Mouse (Mus musculus) MEL (cell line): Measurements from ENCODE around the gene Ccpg1. TPM values are rescaled to one million over a fixed set of nuclear protein-coding genes. Genes with fewer than 3 reads are reported as not detected.

Experiments
- DNase-seq: peaks from one replicate; pipeline ENCODE4 v3.0.0; 2011; ENCODE audit warnings: low read depth, low spot score
- H3K27ac ChIP-seq: 2 replicates; pipeline ENCODE4 v1.5.1; 2012; ENCODE audit warnings: low read depth, mild to moderate bottlenecking, control low read depth, low read length, moderate library complexity; ENCODE audit not compliant: control insufficient read depth
- H3K27me3 ChIP-seq, 2 experiments: fragments of 150-350 bp in 1 of 2; sonication (generic) in 1 of 2; 2 replicates each; pipeline ENCODE4 v1.6.1; 2012; ENCODE audit warnings: low read length in 2 of 2, mild to moderate bottlenecking in 2 of 2, improper control_type of control experiment in 1 of 2, moderate library complexity in 1 of 2; ENCODE audit not compliant: insufficient read depth in 2 of 2, control insufficient read depth in 1 of 2
- H3K36me3 ChIP-seq, 2 experiments: 2 replicates each; pipeline ENCODE4 v1.6.1; 2012 to 2014; ENCODE audit warnings: low read length in 2 of 2, improper control_type of control experiment in 1 of 2, inconsistent platforms in 1 of 2, mild to moderate bottlenecking in 1 of 2; ENCODE audit not compliant: insufficient read depth in 2 of 2, control insufficient read depth in 1 of 2
- H3K4me1 ChIP-seq, 2 experiments: fragments of 150-350 bp in 1 of 2; sonication (generic) in 1 of 2; 2 replicates each; pipeline ENCODE4 v1.6.1; 2012; ENCODE audit warnings: low read length in 2 of 2, improper control_type of control experiment in 1 of 2, mild to moderate bottlenecking in 1 of 2; ENCODE audit not compliant: insufficient read depth in 2 of 2, control insufficient read depth in 1 of 2
- H3K4me3 ChIP-seq, 2 experiments: fragments of 150-350 bp in 1 of 2; sonication (generic) in 1 of 2; 2 replicates each; pipeline ENCODE4 v1.5.1; 2012; ENCODE audit warnings: low read depth in 2 of 2, low read length in 2 of 2, mild to moderate bottlenecking in 2 of 2, moderate library complexity in 2 of 2, control low read depth in 1 of 2, improper control_type of control experiment in 1 of 2; ENCODE audit not compliant: control insufficient read depth in 1 of 2, insufficient read depth in 1 of 2
- H3K79me2 ChIP-seq: 2 replicates; pipeline ENCODE4 v1.6.1; 2012; ENCODE audit warnings: mild to moderate bottlenecking, low read length, moderate library complexity; ENCODE audit not compliant: control insufficient read depth, poor library complexity, insufficient read depth
- H3K9ac ChIP-seq: 2 replicates; pipeline ENCODE4 v1.6.1; 2012; ENCODE audit warnings: low read depth, mild to moderate bottlenecking, control low read depth, low read length, moderate library complexity; ENCODE audit not compliant: control insufficient read depth, poor library complexity, severe bottlenecking
- H3K9me3 ChIP-seq: fragments of 150-350 bp; sonication (generic); replicated peaks from 2 replicates; pipeline ENCODE4 v1.6.1; 2012; ENCODE audit warnings: mild to moderate bottlenecking, low read length, improper control_type of control experiment, moderate library complexity; ENCODE audit not compliant: insufficient read depth
- BHLHE40 ChIP-seq: IDR thresholded peaks from 2 replicates; pipeline ENCODE4 v1.6.1; 2012; ENCODE audit warnings: low read depth, mild to moderate bottlenecking, inconsistent platforms, low read length, improper control_type of control experiment, borderline replicate concordance
- CHD1 ChIP-seq: IDR thresholded peaks from 2 replicates; pipeline ENCODE4 v1.6.1; 2012; ENCODE audit warnings: low read depth, mild to moderate bottlenecking, inconsistent platforms, low read length, improper control_type of control experiment
- CHD2 ChIP-seq: IDR thresholded peaks from 2 replicates; pipeline ENCODE4 v1.6.1; 2011; ENCODE audit warnings: low read length, improper control_type of control experiment
- CTCF ChIP-seq, 3 experiments: IDR thresholded peaks in 2 of 3; conservative IDR thresholded peaks in 1 of 3; 2 replicates each; pipeline ENCODE4 v1.5.1; 2011 to 2012; ENCODE audit warnings: low read length in 3 of 3, low read depth in 2 of 3, mild to moderate bottlenecking in 2 of 3, improper control_type of control experiment in 1 of 3, inconsistent platforms in 1 of 3, mixed read lengths in 1 of 3, moderate library complexity in 1 of 3; ENCODE audit not compliant: control insufficient read depth in 1 of 3, insufficient read depth in 1 of 3, poor library complexity in 1 of 3, severe bottlenecking in 1 of 3
- ELF1 ChIP-seq: IDR thresholded peaks from 2 replicates; pipeline ENCODE4 v1.6.1; 2014; ENCODE audit warnings: low read depth, mild to moderate bottlenecking, inconsistent platforms, low read length, improper control_type of control experiment, moderate library complexity
- ETS1 ChIP-seq: IDR thresholded peaks from 2 replicates; pipeline ENCODE4 v1.6.1; 2012; ENCODE audit warnings: low read depth, mild to moderate bottlenecking, inconsistent platforms, low read length, improper control_type of control experiment, moderate library complexity
- GABPA ChIP-seq: IDR thresholded peaks from 2 replicates; pipeline ENCODE4 v1.6.1; 2012; ENCODE audit warnings: low read depth, mild to moderate bottlenecking, inconsistent platforms, low read length, improper control_type of control experiment, moderate library complexity
- MAFK ChIP-seq: IDR thresholded peaks from 2 replicates; pipeline ENCODE4 v1.6.1; 2011; ENCODE audit warnings: low read depth, mild to moderate bottlenecking, low read length, improper control_type of control experiment, borderline replicate concordance
- MAZ ChIP-seq: IDR thresholded peaks from 2 replicates; pipeline ENCODE4 v1.6.1; 2012; ENCODE audit warnings: low read depth, mild to moderate bottlenecking, inconsistent platforms, low read length, improper control_type of control experiment
- MEF2A ChIP-seq: IDR thresholded peaks from 2 replicates; pipeline ENCODE4 v1.6.1; 2014; ENCODE audit warnings: low read depth, mild to moderate bottlenecking, inconsistent platforms, low read length, improper control_type of control experiment; ENCODE audit not compliant: poor library complexity, insufficient replicate concordance, severe bottlenecking; ENCODE audit errors: extremely low read depth
- MXI1 ChIP-seq: IDR thresholded peaks from 2 replicates; pipeline ENCODE4 v1.6.1; 2011; ENCODE audit warnings: mild to moderate bottlenecking, low read depth, low read length, improper control_type of control experiment
- MYC ChIP-seq: IDR thresholded peaks from 2 replicates; pipeline ENCODE4 v1.6.1; 2011; ENCODE audit warnings: low read depth, mild to moderate bottlenecking, low read length, improper control_type of control experiment, moderate library complexity
- NELFE ChIP-seq: IDR thresholded peaks from 2 replicates; pipeline ENCODE4 v1.6.1; 2011; ENCODE audit warnings: low read depth, low read length, improper control_type of control experiment
- NRF1 ChIP-seq: IDR thresholded peaks from 2 replicates; pipeline ENCODE4 v1.6.1; 2014; ENCODE audit warnings: low read depth, mild to moderate bottlenecking, inconsistent platforms, low read length, improper control_type of control experiment, moderate library complexity; ENCODE audit not compliant: poor library complexity, insufficient read depth, severe bottlenecking
- POLR2A ChIP-seq, 2 experiments: IDR thresholded peaks; 2 replicates each; pipeline ENCODE4 v1.6.1; 2011 to 2012; ENCODE audit warnings: low read length in 2 of 2, mild to moderate bottlenecking in 2 of 2, control low read depth in 1 of 2, improper control_type of control experiment in 1 of 2, low read depth in 1 of 2, moderate library complexity in 1 of 2; ENCODE audit not compliant: control insufficient read depth in 1 of 2, insufficient read depth in 1 of 2, poor library complexity in 1 of 2
- RAD21 ChIP-seq: IDR thresholded peaks from 2 replicates; pipeline ENCODE4 v1.6.1; 2011; ENCODE audit warnings: mild to moderate bottlenecking, low read depth, low read length, improper control_type of control experiment
- RCOR1 ChIP-seq: IDR thresholded peaks from 2 replicates; pipeline ENCODE4 v1.6.1; 2012; ENCODE audit warnings: low read depth, mild to moderate bottlenecking, inconsistent platforms, low read length, improper control_type of control experiment
- TAL1 ChIP-seq: IDR thresholded peaks from 2 replicates; pipeline ENCODE4 v1.6.1; 2012; ENCODE audit warnings: mild to moderate bottlenecking, inconsistent platforms, low read length, moderate library complexity, mixed read lengths
- TBP ChIP-seq: IDR thresholded peaks from 2 replicates; pipeline ENCODE4 v1.8.0; 2011; ENCODE audit warnings: low read depth, low read length, improper control_type of control experiment
- TCF12 ChIP-seq: IDR thresholded peaks from 2 replicates; pipeline ENCODE4 v1.6.1; 2014; ENCODE audit warnings: low read depth, mild to moderate bottlenecking, inconsistent platforms, low read length, improper control_type of control experiment, moderate library complexity
- UBTF ChIP-seq: IDR thresholded peaks from 2 replicates; pipeline ENCODE4 v1.6.1; 2012; ENCODE audit warnings: low read depth, mild to moderate bottlenecking, inconsistent platforms, low read length, improper control_type of control experiment, moderate library complexity, borderline replicate concordance; ENCODE audit not compliant: insufficient read depth
- ZKSCAN1 ChIP-seq: IDR thresholded peaks from 2 replicates; pipeline ENCODE4 v1.6.1; 2012; ENCODE audit warnings: low read depth, mild to moderate bottlenecking, inconsistent platforms, low read length, improper control_type of control experiment, moderate library complexity
- ZMIZ1 ChIP-seq: IDR thresholded peaks from 2 replicates; pipeline ENCODE4 v1.6.1; 2012; ENCODE audit warnings: low read depth, mild to moderate bottlenecking, inconsistent platforms, low read length, improper control_type of control experiment, moderate library complexity
- polyA plus RNA-seq, 2 experiments: library from polyadenylated mRNA; stranded (reverse) in 1 of 2; unstranded in 1 of 2; fragments of >175 nt in 1 of 2; fragments of >200 nt in 1 of 2; gene quantifications; 2 replicates each; pipeline versions ENCODE4 v1.2.1 to v1.2.4; 2012; ENCODE audit warnings: low replicate concordance in 2 of 2, low read depth in 1 of 2; ENCODE audit not compliant: insufficient read length in 2 of 2, insufficient read depth in 1 of 2, missing spikeins in 1 of 2
- total RNA-seq: library from RNA; depleted of rRNA; stranded (reverse); fragments of 300-350 nt; gene quantifications from 2 replicates; pipeline ENCODE4 v1.2.3, GENCODE M21; 2012

Ccpg1 gene
- total and polyA plus RNA-seq, 3 experiments, result 2.1 to 12.5 TPM; not detected in 1

GRCm38 (mm10) chr9:72992576-72992975 is 7.3 kb downstream of the Ccpg1 start:
- no peak overlapping the region for H3K4me3 ChIP-seq
- peaks cover 0 to 2% of the 10 kb centered on the region in 2 experiments; a peak in 3 of 4 replicates for H3K4me1 ChIP-seq
- H3K9me3 ChIP-seq, result no peaks in the 10 kb centered on the region
- DNase-seq, result no peak
- H3K27me3 ChIP-seq, result no peaks in the 10 kb centered on the region
- H3K27ac ChIP-seq, result no peak overlapping the region
- H3K36me3 ChIP-seq, result peaks cover 0 to under 1% of the 10 kb centered on the region in 2 experiments; a peak in 2 of 4 replicates
- no peak overlapping the region for H3K9ac ChIP-seq
- no peaks in the 10 kb centered on the region for H3K79me2 ChIP-seq
- TF ChIP-seq GABPA (no peak), TAL1 (no peak), CHD1 (no peak), RAD21 (no peak), POLR2A (IDR thresholded peaks at IDR 0.05; ENCODE audit: control insufficient read depth in 1 of 2, insufficient read depth in 1 of 2, low read depth in 1 of 2, low read length in 2 of 2, poor library complexity in 1 of 2) (no peak), MAZ (no peak), ETS1 (no peak), NELFE (no peak), UBTF (no peak), NRF1 (no peak), CTCF (IDR thresholded peaks at IDR 0.05 in 2 of 3, conservative IDR thresholded peaks at IDR 0.05 in 1 of 3; ENCODE audit: control insufficient read depth in 1 of 3, insufficient read depth in 1 of 3, low read depth in 2 of 3, low read length in 3 of 3, poor library complexity in 1 of 3, severe bottlenecking in 1 of 3) (no peak), ZKSCAN1 (no peak), MYC (no peak), TCF12 (no peak), MXI1 (no peak), RCOR1 (no peak), BHLHE40 (no peak)

- TF ChIP-seq TBP (no peak), ELF1 (no peak), CHD2 (no peak), ZMIZ1 (no peak), RAD21 (no peak), MAFK (no peak), MEF2A (no peak)
- TF ChIP-seq, all 39 proteins: peak for 0
- DNase-seq, result no peak
Observed at GRCm38 (mm10) chr9:72996167-72996566, 10.9 kb downstream of the Ccpg1 start.

More at GRCm38 (mm10) chr9:72996167-72996566, 10.9 kb downstream of the Ccpg1 start:
- Histone ChIP-seq H3K9me3 (no peaks in the 10 kb centered on the region), H3K4me3 (no peak overlapping the region), H3K27ac (no peak overlapping the region), H3K79me2 (no peaks in the 10 kb centered on the region), H3K9ac (no peak overlapping the region), H3K36me3 (no peaks in the 10 kb centered on the region), H3K4me1 (no peaks in the 10 kb centered on the region; a peak in 2 of 4 replicates), H3K27me3 (no peaks in the 10 kb centered on the region)
